Mouse (Mus musculus) midbrain, embryonic 12.5 days (tissue): Measurements from ENCODE around the gene Fam173a. TPM values are rescaled to one million over a fixed set of nuclear protein-coding genes. Genes with fewer than 3 reads are reported as not detected.

ENCODE experiments used
- ATAC-seq: fragments of 200-750 bp; cut with Nextera tagmentation; 2 replicates; pipeline ENCODE4 v1.8.0; 2017; ENCODE audit warnings: low read depth, moderate TSS enrichment, moderate library complexity; ENCODE audit not compliant: low FRiP score
- H3K27ac ChIP-seq: fragments of 300-500 bp; sonication (generic); replicated peaks from 2 replicates; pipeline ENCODE4 v1.5.1; 2016; ENCODE audit warnings: mild to moderate bottlenecking
- H3K27me3 ChIP-seq: fragments of 300-500 bp; sonication (generic); 2 replicates; pipeline ENCODE4 v1.6.1; 2016; ENCODE audit warnings: mild to moderate bottlenecking
- H3K36me3 ChIP-seq: fragments of 300-500 bp; sonication (generic); 2 replicates; pipeline ENCODE4 v1.6.1; 2016
- H3K4me1 ChIP-seq: fragments of 300-500 bp; sonication (generic); 2 replicates; pipeline ENCODE4 v1.6.1; 2016
- H3K4me2 ChIP-seq: fragments of 300-500 bp; sonication (generic); replicated peaks from 2 replicates; pipeline ENCODE4 v1.6.1; 2016; ENCODE audit warnings: mild to moderate bottlenecking, moderate library complexity
- H3K4me3 ChIP-seq: fragments of 300-500 bp; sonication (generic); 2 replicates; pipeline ENCODE4 v1.5.1; 2016; ENCODE audit warnings: mild to moderate bottlenecking
- H3K9ac ChIP-seq: fragments of 300-500 bp; sonication (generic); replicated peaks from 2 replicates; pipeline ENCODE4 v1.6.1; 2016; ENCODE audit warnings: mild to moderate bottlenecking, moderate library complexity
- H3K9me3 ChIP-seq: fragments of 300-500 bp; sonication (generic); 2 replicates; pipeline ENCODE4 v1.6.1; 2016; ENCODE audit warnings: mild to moderate bottlenecking
- WGBS: fragments of 180-500 bp; shearing (Covaris S2); methylation state at CpG from one replicate; pipeline ENCODE4 v1.1.7; 2016; 5-methylcytosine and 5-hydroxymethylcytosine counted together
- polyA plus RNA-seq: library from polyadenylated mRNA; unstranded; fragments of >200 nt; fragmentation: Nextera tagmentation; extraction: Ambion mirVana; gene quantifications from 2 replicates; pipeline ENCODE4 v1.2.1, GENCODE M21; 2016

Fam173a gene
- polyA plus RNA-seq, 1 experiment from 2014 or later = 86.1 TPM

DNA sequence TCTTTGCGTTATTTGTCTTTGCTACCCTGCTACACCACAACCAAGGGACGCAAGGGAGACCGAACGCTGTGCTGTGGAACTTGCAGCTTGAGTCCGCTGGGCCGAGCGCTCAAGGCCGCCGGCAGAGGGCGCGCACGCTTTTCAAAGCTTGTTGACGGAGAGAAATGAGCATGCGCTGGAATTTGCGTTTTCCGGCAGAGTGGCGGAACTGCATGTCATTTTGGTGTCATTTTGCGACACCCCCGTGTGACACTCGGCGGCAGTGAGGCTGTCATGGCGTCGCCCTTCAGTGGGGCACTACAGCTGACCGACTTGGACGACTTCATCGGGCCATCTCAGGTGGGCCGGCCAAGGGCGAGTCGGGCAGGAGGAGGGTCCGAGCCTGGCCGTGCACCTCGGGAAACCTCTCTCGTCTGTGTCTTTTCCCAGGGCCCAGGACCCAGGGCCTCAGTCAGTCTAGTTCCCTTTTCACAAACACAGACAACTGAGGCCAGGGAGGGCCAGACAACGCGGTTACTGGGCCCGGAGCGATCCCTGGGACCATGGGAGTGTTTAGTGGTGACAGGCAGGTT lies 19.1 kb downstream of the Fam173a start, which contains the start of gene Narfl:
Gene Narfl, plus strand, starts transcription at position 228 of the 572 bp plus-strand sequence.
- Histone ChIP-seq H3K9me3 (no peaks in the 10 kb centered on the region), H3K4me3 (peak within 1 kb of the TSS; percentile 71), H3K36me3 (0 out of 2 replicates have a peak, but pooled peaks cover 10% of the 10 kb centered on the region), H3K9ac (peak within 1 kb of the TSS; percentile 81), H3K4me2 (peak within 1 kb of the TSS; percentile 84), H3K4me1 (peaks cover 10% of the 10 kb centered on the region), H3K27me3 (peaks cover 19% of the 10 kb centered on the region), H3K27ac (no peak within 1 kb of the TSS)
- ATAC-seq = peak; percentile 89
- WGBS = under 1% methylated on average over 37 of the region's 37 CpGs

DNA sequence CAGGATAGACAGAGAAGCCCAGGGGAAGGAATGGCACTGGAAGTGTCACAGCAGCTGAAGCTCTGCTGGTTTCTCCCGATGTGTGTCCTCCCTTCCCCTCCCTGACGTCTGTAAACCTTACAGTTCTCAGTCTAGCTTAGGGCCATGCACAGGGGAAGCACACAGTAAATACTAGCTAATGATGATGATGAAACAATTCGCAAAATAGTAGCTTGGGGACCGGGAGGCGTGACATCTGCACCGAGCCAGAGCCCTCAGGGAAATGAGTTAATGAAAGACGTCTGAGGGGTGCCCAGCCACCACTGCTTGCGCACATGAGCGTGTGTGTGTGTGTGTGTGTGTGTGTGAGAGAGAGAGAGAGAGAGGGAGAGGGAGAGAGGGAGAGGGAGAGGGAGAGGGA lies 23.4 kb downstream of the Fam173a start:
- Histone ChIP-seq H3K4me2 (no peak overlapping the region), H3K4me3 (no peak overlapping the region), H3K36me3 (no peaks in the 10 kb centered on the region), H3K9me3 (no peaks in the 10 kb centered on the region), H3K27me3 (peaks cover 47% of the 10 kb centered on the region), H3K4me1 (peaks cover 11% of the 10 kb centered on the region), H3K27ac (no peak overlapping the region), H3K9ac (no peak overlapping the region)
- no peak for ATAC-seq
- 73% methylated on average over 9 of the region's 9 CpGs for WGBS

DNA sequence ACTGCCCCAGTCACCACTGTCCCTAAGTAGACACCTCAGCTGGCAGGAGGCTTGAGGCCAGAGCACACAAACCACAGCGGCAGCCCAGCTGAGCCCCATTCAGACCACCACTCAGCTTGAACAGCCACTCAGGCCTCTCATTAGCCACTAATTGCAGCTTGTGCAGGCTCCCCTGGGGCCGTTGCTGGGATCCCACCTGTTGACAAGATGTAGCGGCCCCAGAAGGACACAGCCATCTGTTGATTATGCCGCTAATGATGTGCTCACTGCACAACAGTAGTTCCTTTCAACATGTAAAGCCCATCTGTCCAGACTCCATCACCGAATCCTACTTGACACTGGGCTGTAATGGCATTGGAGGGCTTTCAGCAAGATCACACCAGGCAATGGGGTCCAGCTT lies 26.8 kb downstream of the Fam173a start:
- H3K36me3 ChIP-seq = no peaks in the 10 kb centered on the region
- WGBS = 54% methylated on average over 5 of the region's 5 CpGs
- peaks cover 6% of the 10 kb centered on the region; the same call in 1 of the 2 replicates for H3K4me1 ChIP-seq
- H3K9ac ChIP-seq = no peak overlapping the region
- no peaks in the 10 kb centered on the region for H3K9me3 ChIP-seq
- peak; percentile 44; the same call in 1 of the 2 replicates for ATAC-seq
- H3K27me3 ChIP-seq = peaks cover 47% of the 10 kb centered on the region
- H3K4me3 ChIP-seq = no peak overlapping the region
- no peak overlapping the region for H3K4me2 ChIP-seq
- H3K27ac ChIP-seq = no peak overlapping the region

DNA sequence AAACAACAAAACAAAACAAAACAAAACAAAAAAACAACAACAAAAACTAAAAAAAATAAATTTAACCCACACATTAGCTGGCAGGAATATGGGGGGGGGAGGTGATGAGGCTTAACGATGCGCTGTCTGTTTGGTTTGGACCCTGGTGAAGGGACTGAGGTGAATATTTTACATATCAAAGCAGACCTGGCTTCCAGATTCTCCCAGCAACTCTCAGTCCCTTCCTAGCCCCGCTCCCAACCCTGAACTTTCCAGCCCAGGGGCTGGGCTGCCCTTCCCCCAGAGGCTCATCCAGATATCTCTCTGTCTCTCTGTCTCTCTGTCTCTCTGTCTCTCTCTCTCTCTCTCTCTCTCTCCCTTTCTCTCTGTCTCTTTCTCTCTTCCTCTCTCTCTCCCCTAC lies 30.1 kb downstream of the Fam173a start:
- Histone ChIP-seq H3K4me2 (no peak overlapping the region), H3K4me3 (no peak overlapping the region), H3K36me3 (no peaks in the 10 kb centered on the region), H3K27ac (no peak overlapping the region), H3K27me3 (peaks cover 50% of the 10 kb centered on the region), H3K9me3 (no peaks in the 10 kb centered on the region), H3K9ac (no peak overlapping the region), H3K4me1 (peaks cover 6% of the 10 kb centered on the region; the same call in 1 of the 2 replicates)
- 30% methylated on average over 3 of the region's 3 CpGs for WGBS
- no peak for ATAC-seq

DNA sequence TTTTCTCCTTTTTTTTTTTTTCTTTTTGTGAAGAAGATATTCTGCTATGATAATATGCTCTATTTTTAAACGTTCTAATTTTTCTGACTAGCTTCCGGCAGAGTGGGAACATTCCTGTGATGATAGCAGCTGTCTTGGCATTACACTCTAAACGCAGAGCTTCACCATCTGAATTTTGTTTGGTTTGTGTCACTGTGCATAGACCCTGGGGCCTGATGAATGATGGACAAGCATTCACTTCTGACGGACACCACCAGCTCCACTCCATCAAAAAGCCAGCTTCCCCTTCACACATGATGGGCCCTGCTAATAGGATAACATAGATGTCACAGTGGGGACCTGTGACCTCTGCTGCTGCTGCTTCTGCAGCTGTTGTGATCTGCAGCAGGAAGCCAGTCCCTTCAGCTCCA lies 31.1 kb downstream of the Fam173a start:
- Histone ChIP-seq H3K27me3 (peaks cover 49% of the 10 kb centered on the region), H3K27ac (no peak overlapping the region), H3K4me2 (no peak overlapping the region), H3K9ac (no peak overlapping the region), H3K9me3 (no peaks in the 10 kb centered on the region), H3K4me3 (no peak overlapping the region), H3K36me3 (no peaks in the 10 kb centered on the region), H3K4me1 (peaks cover 6% of the 10 kb centered on the region; the same call in 1 of the 2 replicates)
- WGBS = 37% methylated on average over 4 of the region's 4 CpGs
- ATAC-seq = no peak

DNA sequence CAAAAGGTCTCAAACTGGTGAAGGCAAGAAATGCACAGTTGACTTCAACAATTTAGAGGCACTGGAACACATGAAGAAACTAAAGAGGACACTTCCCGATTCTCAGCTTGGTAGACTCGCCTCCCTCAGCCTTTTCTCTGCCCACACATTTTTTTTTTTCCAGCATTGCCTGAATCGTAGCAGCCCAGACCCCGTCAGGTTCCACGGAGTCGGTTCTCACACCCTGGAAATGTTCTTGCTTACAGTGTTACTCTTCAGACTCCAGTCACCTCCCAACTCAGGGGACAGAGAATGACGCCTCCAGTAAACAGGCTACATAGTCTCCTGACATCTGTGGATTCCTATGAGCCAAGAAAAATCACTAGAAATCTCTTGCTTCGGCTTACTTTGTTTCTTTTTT lies 32.6 kb downstream of the Fam173a start:
- no peaks in the 10 kb centered on the region for H3K4me1 ChIP-seq
- no peak overlapping the region for H3K4me2 ChIP-seq
- 82% methylated on average over 8 of the region's 8 CpGs for WGBS
- H3K27me3 ChIP-seq = peaks cover 43% of the 10 kb centered on the region
- H3K9me3 ChIP-seq = no peaks in the 10 kb centered on the region
- H3K27ac ChIP-seq = no peak overlapping the region
- ATAC-seq = no peak
- no peaks in the 10 kb centered on the region for H3K36me3 ChIP-seq
- no peak overlapping the region for H3K4me3 ChIP-seq
- H3K9ac ChIP-seq = no peak overlapping the region

DNA sequence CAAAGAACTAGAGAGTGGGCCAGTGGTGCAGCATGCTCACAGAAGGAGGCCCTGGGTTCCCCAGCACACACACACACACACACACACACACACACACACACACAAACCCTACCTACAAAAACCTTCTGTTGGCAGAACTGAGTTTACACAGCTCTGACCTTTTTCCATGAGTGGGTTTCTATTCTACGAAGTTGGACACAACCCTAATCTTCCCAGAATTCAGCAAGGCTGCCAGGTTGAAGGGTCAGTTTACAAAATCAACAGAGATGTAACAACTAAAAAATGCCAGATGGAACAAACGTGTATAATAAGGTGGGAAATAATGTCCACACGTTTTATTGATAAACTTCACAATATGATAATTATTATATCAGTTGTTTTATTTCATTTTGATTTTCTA lies 35.0 kb downstream of the Fam173a start:
- no peak overlapping the region for H3K27ac ChIP-seq

DNA sequence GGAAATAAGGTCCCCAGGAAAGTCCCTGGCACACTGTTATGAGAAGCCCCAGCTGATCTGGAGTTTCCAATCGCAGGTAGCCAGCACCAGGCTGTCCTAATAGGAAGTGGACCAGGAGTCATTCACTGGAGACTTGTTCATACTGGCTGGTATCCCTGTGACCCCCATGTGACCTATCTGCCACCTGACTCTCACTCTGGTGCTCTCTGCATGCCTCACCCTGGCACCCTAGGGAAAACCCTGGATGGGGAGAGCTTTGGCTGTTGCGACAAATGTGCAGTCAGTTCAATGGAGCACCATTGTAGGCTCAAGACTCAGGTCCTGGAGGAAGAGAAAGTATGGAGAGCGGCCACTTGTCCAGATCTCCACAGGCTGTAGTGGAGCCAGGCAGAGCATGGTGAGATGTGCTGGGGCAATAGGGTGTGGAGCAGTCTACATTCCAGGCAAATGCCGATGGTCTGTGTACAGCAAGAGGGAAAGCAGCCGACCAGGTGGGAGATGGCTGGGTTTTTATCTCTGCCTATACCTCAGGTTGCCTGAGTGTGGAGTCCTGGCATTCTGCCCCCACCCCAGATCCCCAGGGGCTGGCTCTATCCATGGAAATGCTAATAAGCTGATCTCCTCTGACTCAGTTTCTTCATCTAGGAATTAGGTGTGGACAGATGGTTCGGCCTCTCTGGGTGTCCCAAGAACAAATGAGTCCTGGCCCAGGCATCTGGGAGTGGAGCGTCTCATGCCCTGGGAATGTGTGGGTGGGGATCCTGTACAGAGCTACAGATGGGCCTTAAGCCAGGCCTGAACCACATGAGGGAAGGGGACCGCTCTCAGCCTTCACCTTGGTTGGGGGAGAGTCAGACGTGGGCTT lies 36.1 kb downstream of the Fam173a start:
- Histone ChIP-seq H3K4me2 (no peak overlapping the region), H3K4me3 (no peak overlapping the region), H3K9ac (no peak overlapping the region), H3K36me3 (no peaks in the 10 kb centered on the region), H3K4me1 (no peaks in the 10 kb centered on the region; the same call in 1 of the 2 replicates), H3K9me3 (no peaks in the 10 kb centered on the region), H3K27me3 (peaks cover 39% of the 10 kb centered on the region), H3K27ac (no peak overlapping the region)
- no peak for ATAC-seq
- WGBS = 83% methylated on average over 9 of the region's 9 CpGs

More for the DNA sequence above, 35.0 kb downstream of the Fam173a start:
- H3K4me1 ChIP-seq = no peaks in the 10 kb centered on the region
- peaks cover 39% of the 10 kb centered on the region for H3K27me3 ChIP-seq
- 83% methylated on average over 3 of the region's 3 CpGs for whole genome bisulfite sequencing
- H3K9me3 ChIP-seq = no peaks in the 10 kb centered on the region
- no peak overlapping the region for H3K4me2 ChIP-seq
- no peaks in the 10 kb centered on the region for H3K36me3 ChIP-seq
- H3K4me3 ChIP-seq = no peak overlapping the region
- no peak for ATAC-seq
- no peak overlapping the region for H3K9ac ChIP-seq

DNA sequence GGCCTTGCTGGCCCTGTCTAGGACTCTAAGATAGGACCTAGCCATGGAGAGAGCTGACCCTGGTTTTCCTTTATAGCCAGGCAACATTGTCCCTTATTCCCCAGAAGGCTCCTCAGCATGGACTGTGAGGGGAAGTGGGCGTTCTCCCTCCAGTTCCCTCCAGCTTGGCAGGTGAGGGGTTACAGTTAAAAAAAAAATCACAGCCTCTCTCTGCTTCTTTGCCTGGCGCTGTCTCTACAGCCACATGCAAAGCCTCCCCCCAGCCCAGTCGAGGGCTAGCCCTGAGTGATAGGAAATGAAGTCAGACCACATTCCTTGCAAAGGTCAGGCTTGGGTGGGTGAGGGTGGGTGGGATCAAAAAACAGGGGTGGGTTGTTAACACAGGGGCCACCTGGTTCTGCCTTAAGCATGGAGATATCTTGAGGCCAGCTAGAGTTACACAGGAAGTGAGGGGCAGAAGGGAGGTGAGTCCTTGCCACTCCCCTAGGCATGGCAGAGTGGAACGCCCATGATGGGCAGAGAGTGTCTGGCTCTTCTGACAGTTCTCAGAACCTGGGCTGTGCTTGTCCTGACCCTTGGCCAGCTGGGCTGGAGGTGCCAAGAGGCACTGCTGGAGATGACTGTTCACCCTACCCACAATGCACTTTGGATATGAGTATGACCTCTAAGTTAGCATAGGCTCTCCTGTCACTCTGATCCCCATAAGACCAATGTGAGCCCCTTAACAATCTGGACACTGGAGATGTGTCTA lies 36.9 kb downstream of the Fam173a start:
- no peak overlapping the region for H3K27ac ChIP-seq
- H3K4me2 ChIP-seq = no peak overlapping the region
- peaks cover 39% of the 10 kb centered on the region for H3K27me3 ChIP-seq

DNA sequence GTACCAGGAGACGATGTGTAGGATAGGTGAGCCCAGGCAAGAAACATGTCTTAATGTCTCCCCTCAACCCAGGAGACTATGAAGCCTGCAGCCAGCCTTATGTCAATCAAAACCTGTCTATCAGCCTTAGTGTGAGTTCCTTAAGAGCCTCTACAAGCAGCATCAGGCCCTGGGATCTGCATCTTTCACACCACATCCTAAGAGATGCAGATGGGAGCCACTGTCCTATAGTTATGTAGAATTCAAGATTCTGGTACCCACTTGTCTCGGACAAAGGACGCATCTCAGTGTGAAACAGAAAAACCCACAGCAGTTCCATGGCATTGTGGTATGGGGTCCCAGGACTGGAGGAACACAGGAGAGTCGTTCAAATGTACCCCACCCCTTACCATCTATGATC lies 37.6 kb downstream of the Fam173a start:
- Histone ChIP-seq H3K4me1 (no peaks in the 10 kb centered on the region; the same call in 1 of the 2 replicates), H3K27ac (no peak overlapping the region), H3K4me3 (no peak overlapping the region), H3K27me3 (peaks cover 32% of the 10 kb centered on the region), H3K4me2 (no peak overlapping the region), H3K9ac (no peak overlapping the region), H3K9me3 (no peaks in the 10 kb centered on the region), H3K36me3 (no peaks in the 10 kb centered on the region)
- ATAC-seq = no peak
- 84% methylated on average over 4 of the region's 4 CpGs for WGBS

More for the DNA sequence above, 36.9 kb downstream of the Fam173a start:
- ATAC-seq = no peak
- H3K36me3 ChIP-seq = no peaks in the 10 kb centered on the region
- 73% methylated on average over 4 of the region's 4 CpGs for WGBS
- H3K9me3 ChIP-seq = no peaks in the 10 kb centered on the region
- no peaks in the 10 kb centered on the region; the same call in 1 of the 2 replicates for H3K4me1 ChIP-seq
- H3K9ac ChIP-seq = no peak overlapping the region
- no peak overlapping the region for H3K4me3 ChIP-seq

DNA sequence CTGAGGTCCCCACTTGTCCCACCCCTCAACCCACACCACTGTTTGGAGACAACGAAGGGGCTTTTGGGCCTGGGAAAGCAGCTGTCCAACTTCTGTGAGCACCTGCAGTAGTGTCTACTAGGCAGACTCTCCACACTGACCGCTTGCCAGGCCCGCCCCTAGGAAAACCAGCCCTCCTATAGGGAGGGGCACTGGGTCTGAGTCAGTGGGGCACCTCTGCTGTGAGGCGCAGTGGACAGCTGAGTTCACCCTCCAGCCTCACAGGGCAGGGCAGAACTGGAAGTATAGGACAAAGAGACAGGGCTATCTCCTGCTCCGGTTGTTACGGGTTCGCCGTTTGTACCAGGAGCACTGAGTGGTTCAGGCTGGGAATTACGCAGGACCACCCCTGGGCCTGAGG lies 38.5 kb downstream of the Fam173a start, which contains the start of gene Msln:
Gene Msln, minus strand, starts transcription at position 138 of the 400 bp plus-strand sequence.
- Histone ChIP-seq H3K4me3 (no peak within 1 kb of the TSS), H3K4me2 (no peak within 1 kb of the TSS), H3K27me3 (peaks cover 24% of the 10 kb centered on the region), H3K36me3 (no peaks in the 10 kb centered on the region), H3K27ac (no peak within 1 kb of the TSS), H3K9ac (no peak within 1 kb of the TSS), H3K9me3 (no peaks in the 10 kb centered on the region), H3K4me1 (no peaks in the 10 kb centered on the region; the same call in 1 of the 2 replicates)
- ATAC-seq = no peak
- WGBS = 90% methylated on average over 9 of the region's 9 CpGs
